Mouse (Mus musculus): ENCODE measurements at regions not wholly inside any gene's neighbourhood (a gene's known extent, or its start where the extent isn't known, plus 50 kb on each side); places are given as distances from the start of the nearest gene placed in this dataset.

DNA sequence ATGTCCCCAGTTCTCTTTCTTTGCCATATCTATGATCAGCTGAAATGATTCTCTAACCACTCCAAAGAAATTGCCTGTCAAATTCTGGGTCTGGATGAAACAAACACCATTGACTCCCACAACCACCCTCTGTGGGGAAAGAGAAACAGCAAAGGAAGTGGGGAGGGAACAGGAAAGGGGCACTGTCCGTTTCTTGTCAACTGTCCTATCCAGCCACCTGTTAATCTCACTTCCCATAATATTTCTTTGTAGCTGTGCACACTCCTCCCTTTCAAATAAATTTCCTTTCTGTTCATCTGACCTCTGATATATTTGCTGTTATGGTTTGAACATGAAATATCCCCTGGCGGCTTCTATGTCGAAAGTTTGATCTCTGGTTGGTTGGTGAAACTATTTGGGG, 109.0 kb upstream of the Nxt1 start:
- Histone ChIP-seq H3K4me3 (ENCODE audit: low read length) (no peak overlapping the region), H3K4me1 (replicated peaks; ENCODE audit: control insufficient read depth, insufficient read depth, low read length) (peaks cover 8% of the 10 kb centered on the region), H3K36me3 (ENCODE audit: control insufficient read depth, insufficient read depth, low read length) (no peaks in the 10 kb centered on the region), H3K27ac (ENCODE audit: low read length) (no peak overlapping the region), H3K9ac (ENCODE audit: low read length) (no peak overlapping the region), H3K27me3 (ENCODE audit: control insufficient read depth, insufficient read depth, low read depth, low read length) (no peaks in the 10 kb centered on the region), H3K4me2 (ENCODE audit: low read depth, low read length) (no peak overlapping the region), H3K9me3 (ENCODE audit: control insufficient read depth, low read length) (no peaks in the 10 kb centered on the region)
- ATAC-seq (ENCODE audit: low read depth), result no peak
- WGBS, result 44% methylated on average over 3 of the region's 3 CpGs

DNA sequence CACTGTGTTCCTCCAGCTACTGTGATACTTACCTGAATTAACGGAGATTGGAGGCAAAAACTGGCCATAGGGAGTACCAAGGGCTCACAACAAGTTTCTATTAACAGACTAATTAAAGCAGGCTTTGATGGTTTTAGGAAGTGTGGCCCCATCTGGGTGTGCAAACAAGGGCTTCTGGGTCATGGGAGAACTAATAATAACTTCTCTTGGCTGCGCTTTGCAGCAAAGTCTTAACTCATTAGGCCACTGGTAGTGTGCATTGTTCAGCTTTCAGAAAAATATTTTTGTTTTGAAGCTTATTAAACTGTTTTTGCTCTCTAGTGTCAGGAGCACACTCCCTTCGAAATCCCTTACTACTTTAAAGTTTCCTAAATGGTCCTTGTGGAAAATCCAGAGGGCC, 110.4 kb upstream of the Nxt1 start:
- no peak for ATAC-seq (ENCODE audit: low read depth)
- Histone ChIP-seq H3K27me3 (ENCODE audit: control insufficient read depth, insufficient read depth, low read depth, low read length) (no peaks in the 10 kb centered on the region), H3K9me3 (ENCODE audit: control insufficient read depth, low read length) (no peaks in the 10 kb centered on the region), H3K4me1 (replicated peaks; ENCODE audit: control insufficient read depth, insufficient read depth, low read length) (peaks cover 5% of the 10 kb centered on the region), H3K9ac (ENCODE audit: low read length) (no peak overlapping the region), H3K27ac (ENCODE audit: low read length) (no peak overlapping the region), H3K4me2 (ENCODE audit: low read depth, low read length) (no peak overlapping the region), H3K4me3 (ENCODE audit: low read length) (no peak overlapping the region), H3K36me3 (ENCODE audit: control insufficient read depth, insufficient read depth, low read length) (no peaks in the 10 kb centered on the region)
- WGBS, result 57% methylated on average over 3 of the region's 3 CpGs

GRCm38 (mm10) chr2:148560013-148560773, 112.2 kb upstream of the Nxt1 start:
- 64% methylated on average over 4 of the region's 4 CpGs for WGBS
- H3K27me3 ChIP-seq (ENCODE audit: control insufficient read depth, insufficient read depth, low read depth, low read length), result no peaks in the 10 kb centered on the region
- H3K9me3 ChIP-seq (ENCODE audit: control insufficient read depth, low read length), result no peaks in the 10 kb centered on the region
- H3K4me3 ChIP-seq (ENCODE audit: low read length), result no peak overlapping the region
- ATAC-seq (ENCODE audit: low read depth), result peak; percentile 61
- H3K4me2 ChIP-seq (ENCODE audit: low read depth, low read length), result no peak overlapping the region
- H3K36me3 ChIP-seq (ENCODE audit: control insufficient read depth, insufficient read depth, low read length), result no peaks in the 10 kb centered on the region
- no peak overlapping the region for H3K27ac ChIP-seq (ENCODE audit: low read length)
- no peak overlapping the region for H3K9ac ChIP-seq (ENCODE audit: low read length)
- H3K4me1 ChIP-seq (replicated peaks; ENCODE audit: control insufficient read depth, insufficient read depth, low read length), result peaks cover 5% of the 10 kb centered on the region

DNA sequence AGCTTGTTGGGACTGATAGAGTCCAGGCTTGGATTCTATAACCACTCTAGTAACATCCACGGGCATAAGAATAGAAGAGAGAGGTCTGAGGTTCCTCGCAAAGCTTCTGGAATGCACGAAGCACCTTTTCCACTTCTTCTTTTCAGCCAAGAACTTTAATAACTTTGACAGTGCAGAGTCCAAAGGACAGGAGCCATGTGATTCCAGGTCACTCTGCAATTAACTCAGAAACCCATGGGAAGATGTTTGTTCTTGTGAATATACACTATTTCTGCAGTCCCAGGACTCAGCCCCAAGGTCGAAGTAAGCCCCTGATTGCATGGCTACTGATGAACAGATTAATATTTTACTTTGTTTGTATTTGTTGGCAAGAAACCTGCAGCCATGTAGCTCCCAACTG, 113.0 kb upstream of the Nxt1 start:
- peaks cover 5% of the 10 kb centered on the region for H3K4me1 ChIP-seq (replicated peaks; ENCODE audit: control insufficient read depth, insufficient read depth, low read length)
- ATAC-seq (ENCODE audit: low read depth), result no peak
- no peaks in the 10 kb centered on the region for H3K9me3 ChIP-seq (ENCODE audit: control insufficient read depth, low read length)
- no peak overlapping the region for H3K4me2 ChIP-seq (ENCODE audit: low read depth, low read length)
- H3K4me3 ChIP-seq (ENCODE audit: low read length), result no peak overlapping the region
- 83% methylated on average over 4 of the region's 4 CpGs for WGBS
- no peak overlapping the region for H3K27ac ChIP-seq (ENCODE audit: low read length)
- H3K9ac ChIP-seq (ENCODE audit: low read length), result no peak overlapping the region
- no peaks in the 10 kb centered on the region for H3K27me3 ChIP-seq (ENCODE audit: control insufficient read depth, insufficient read depth, low read depth, low read length)
- no peaks in the 10 kb centered on the region for H3K36me3 ChIP-seq (ENCODE audit: control insufficient read depth, insufficient read depth, low read length)

- no peak for ATAC-seq (ENCODE audit: low read depth)
- H3K4me1 ChIP-seq (replicated peaks; ENCODE audit: control insufficient read depth, insufficient read depth, low read length), result peaks cover 5% of the 10 kb centered on the region
- no peaks in the 10 kb centered on the region for H3K27me3 ChIP-seq (ENCODE audit: control insufficient read depth, insufficient read depth, low read depth, low read length)
- no peak overlapping the region for H3K4me3 ChIP-seq (ENCODE audit: low read length)
- no peak overlapping the region for H3K9ac ChIP-seq (ENCODE audit: low read length)
- H3K9me3 ChIP-seq (ENCODE audit: control insufficient read depth, low read length), result no peaks in the 10 kb centered on the region
- H3K36me3 ChIP-seq (ENCODE audit: control insufficient read depth, insufficient read depth, low read length), result no peaks in the 10 kb centered on the region
- no peak overlapping the region for H3K27ac ChIP-seq (ENCODE audit: low read length)
- no peak overlapping the region for H3K4me2 ChIP-seq (ENCODE audit: low read depth, low read length)
Measured at GRCm38 (mm10) chr2:148558365-148558764, 114.0 kb upstream of the Nxt1 start.

DNA sequence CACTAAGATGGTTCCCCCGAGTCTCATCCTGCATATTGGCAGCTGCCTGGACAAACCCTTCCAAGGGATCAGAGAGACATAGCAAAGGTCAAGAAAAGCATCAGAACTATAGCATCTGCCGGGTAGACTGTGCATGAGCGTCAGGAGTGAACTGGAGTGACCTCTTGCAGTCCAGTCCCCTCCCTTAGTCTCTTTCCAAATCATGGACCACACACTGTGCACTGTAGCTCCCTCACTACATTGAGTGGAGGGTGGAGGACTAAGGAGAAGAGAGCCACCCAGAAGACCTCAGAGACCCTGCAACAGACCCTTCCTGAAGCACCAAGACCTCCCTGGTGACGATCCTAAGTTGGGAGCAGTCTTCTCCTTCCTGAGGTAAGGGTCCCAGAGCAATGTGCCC, 107.8 kb upstream of the Cd93 start:
- WGBS, result 69% methylated on average over 4 of the region's 4 CpGs
- Histone ChIP-seq H3K27ac (ENCODE audit: low read length) (no peak overlapping the region), H3K4me2 (ENCODE audit: low read depth, low read length) (no peak overlapping the region), H3K36me3 (ENCODE audit: control insufficient read depth, insufficient read depth, low read length) (no peaks in the 10 kb centered on the region), H3K27me3 (ENCODE audit: control insufficient read depth, insufficient read depth, low read depth, low read length) (no peaks in the 10 kb centered on the region), H3K9me3 (ENCODE audit: control insufficient read depth, low read length) (no peaks in the 10 kb centered on the region), H3K4me1 (replicated peaks; ENCODE audit: control insufficient read depth, insufficient read depth, low read length) (0 out of 2 replicates have a peak, but pooled peaks cover 8% of the 10 kb centered on the region), H3K4me3 (ENCODE audit: low read length) (no peak overlapping the region), H3K9ac (ENCODE audit: low read length) (no peak overlapping the region)
- peak; percentile 76 for ATAC-seq (ENCODE audit: low read depth)

GRCm38 (mm10) chr2:148549618-148550017, 106.3 kb upstream of the Cd93 start:
- 83% methylated on average over 1 of the region's 1 CpGs for WGBS

GRCm38 (mm10) chr2:148542340-148542739, 99.0 kb upstream of the Cd93 start:
- Histone ChIP-seq H3K36me3 (ENCODE audit: control insufficient read depth, insufficient read depth, low read length) (no peaks in the 10 kb centered on the region), H3K9ac (ENCODE audit: low read length) (no peak overlapping the region), H3K27ac (ENCODE audit: low read length) (peak overlapping the region; percentile 43; the same call in 1 of the 2 replicates), H3K9me3 (ENCODE audit: control insufficient read depth, low read length) (no peaks in the 10 kb centered on the region), H3K27me3 (ENCODE audit: control insufficient read depth, insufficient read depth, low read depth, low read length) (no peaks in the 10 kb centered on the region), H3K4me1 (replicated peaks; ENCODE audit: control insufficient read depth, insufficient read depth, low read length) (peaks cover 9% of the 10 kb centered on the region; the same call in 1 of the 2 replicates), H3K4me2 (ENCODE audit: low read depth, low read length) (no peak overlapping the region), H3K4me3 (ENCODE audit: low read length) (no peak overlapping the region)
- peak; percentile 84 for ATAC-seq (ENCODE audit: low read depth)

More at GRCm38 (mm10) chr2:148549618-148550017, 106.3 kb upstream of the Cd93 start:
- Histone ChIP-seq H3K9ac (ENCODE audit: low read length) (no peak overlapping the region), H3K27me3 (ENCODE audit: control insufficient read depth, insufficient read depth, low read depth, low read length) (no peaks in the 10 kb centered on the region), H3K27ac (ENCODE audit: low read length) (no peak overlapping the region), H3K4me1 (replicated peaks; ENCODE audit: control insufficient read depth, insufficient read depth, low read length) (0 out of 2 replicates have a peak, but pooled peaks cover 8% of the 10 kb centered on the region), H3K36me3 (ENCODE audit: control insufficient read depth, insufficient read depth, low read length) (no peaks in the 10 kb centered on the region), H3K4me3 (ENCODE audit: low read length) (no peak overlapping the region), H3K4me2 (ENCODE audit: low read depth, low read length) (no peak overlapping the region), H3K9me3 (ENCODE audit: control insufficient read depth, low read length) (no peaks in the 10 kb centered on the region)
- no peak for ATAC-seq (ENCODE audit: low read depth)

DNA sequence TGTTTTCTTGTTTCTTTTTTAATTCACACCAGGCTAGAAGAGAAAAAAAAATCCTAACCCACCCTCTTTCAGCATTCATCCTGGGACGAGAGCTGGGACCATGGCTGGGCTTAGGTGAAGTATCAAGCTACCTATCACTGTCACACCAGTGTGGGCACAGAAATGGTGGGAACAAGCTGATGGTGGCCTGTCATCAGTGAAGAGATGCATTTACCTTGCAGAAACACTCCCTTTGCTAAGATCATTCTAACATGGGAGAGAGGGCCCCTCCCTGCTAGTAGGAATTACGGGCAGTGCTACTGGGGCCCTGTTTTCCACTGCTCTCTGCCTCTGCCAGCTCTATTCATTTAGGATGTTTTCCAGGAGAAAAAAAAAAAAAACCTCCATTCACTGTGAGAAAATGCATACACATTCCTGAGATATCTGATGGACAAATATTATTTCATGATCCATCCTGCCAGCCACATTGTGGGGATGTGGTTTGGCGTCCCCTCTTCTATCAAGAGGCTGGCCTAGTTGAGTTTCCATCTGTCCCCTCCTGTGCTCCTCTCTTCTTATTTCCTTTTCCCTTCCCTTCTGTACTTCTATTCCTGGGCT, 94.6 kb upstream of the Cd93 start:
- Histone ChIP-seq H3K9me3 (ENCODE audit: control insufficient read depth, low read length) (no peaks in the 10 kb centered on the region), H3K4me3 (ENCODE audit: low read length) (no peak overlapping the region), H3K36me3 (ENCODE audit: control insufficient read depth, insufficient read depth, low read length) (no peaks in the 10 kb centered on the region), H3K9ac (ENCODE audit: low read length) (no peak overlapping the region), H3K27me3 (ENCODE audit: control insufficient read depth, insufficient read depth, low read depth, low read length) (no peaks in the 10 kb centered on the region), H3K4me2 (ENCODE audit: low read depth, low read length) (no peak overlapping the region), H3K27ac (ENCODE audit: low read length) (no peak overlapping the region), H3K4me1 (replicated peaks; ENCODE audit: control insufficient read depth, insufficient read depth, low read length) (peaks cover 9% of the 10 kb centered on the region; the same call in 1 of the 2 replicates)
- ATAC-seq (ENCODE audit: low read depth), result no peak
- 48% methylated on average over 3 of the region's 3 CpGs for WGBS
